Mouse (Mus musculus) kidney, postnatal 0 days (tissue): Measurements from ENCODE around the gene Phf7. TPM values are rescaled to one million over a fixed set of nuclear protein-coding genes. Genes with fewer than 3 reads are reported as not detected.

Experiments used
- ATAC-seq: fragments of 200-750 bp; cut with Nextera tagmentation; replicated peaks from 2 replicates; pipeline ENCODE4 v1.8.0; 2017; ENCODE audit warnings: low read depth, moderate number of reproducible peaks, moderate TSS enrichment, moderate library complexity; ENCODE audit not compliant: low FRiP score
- DNase-seq: peaks from one replicate; pipeline ENCODE4 v3.0.0-alpha.2; 2016; ENCODE audit warnings: low spot score
- H3K27ac ChIP-seq: fragments of 300-500 bp; sonication (generic); 2 replicates; pipeline ENCODE4 v1.5.1; 2014; ENCODE audit warnings: mild to moderate bottlenecking
- H3K27me3 ChIP-seq: fragments of 300-500 bp; sonication (generic); 2 replicates; pipeline ENCODE4 v1.6.1; 2014; ENCODE audit warnings: low read length, mixed read lengths; ENCODE audit not compliant: insufficient read depth
- H3K36me3 ChIP-seq: fragments of 300-500 bp; sonication (generic); 2 replicates; pipeline ENCODE4 v1.6.1; 2014; ENCODE audit warnings: low read length, mixed read lengths; ENCODE audit not compliant: insufficient read depth
- H3K4me1 ChIP-seq: fragments of 300-500 bp; sonication (generic); replicated peaks from 2 replicates; pipeline ENCODE4 v1.6.1; 2014; ENCODE audit warnings: antibody characterized with exemption, low read length, mixed read lengths; ENCODE audit not compliant: insufficient read depth
- H3K4me2 ChIP-seq: fragments of 300-500 bp; sonication (generic); 2 replicates; pipeline ENCODE4 v1.6.1; 2014; ENCODE audit warnings: mild to moderate bottlenecking, low read length, moderate library complexity, mixed read lengths
- H3K4me3 ChIP-seq: fragments of 300-500 bp; sonication (generic); replicated peaks from 2 replicates; pipeline ENCODE4 v1.5.1; 2014; ENCODE audit warnings: low read depth, low read length
- H3K9ac ChIP-seq: fragments of 300-500 bp; sonication (generic); 2 replicates; pipeline ENCODE4 v1.6.1; 2014; ENCODE audit warnings: low read depth, low read length
- H3K9me3 ChIP-seq: fragments of 300-500 bp; sonication (generic); replicated peaks from 2 replicates; pipeline ENCODE4 v1.6.1; 2016; ENCODE audit warnings: low read length, inconsistent platforms, mixed read lengths
- CTCF ChIP-seq: IDR thresholded peaks from 2 replicates; pipeline ENCODE4 v1.5.1; 2016; ENCODE audit warnings: antibody characterized with exemption, low read depth, mild to moderate bottlenecking, moderate library complexity
- WGBS: fragments of 180-500 bp; shearing (Covaris S2); extraction: QIAGEN DNeasy Blood & Tissue Kit; methylation state at CpG from one replicate; pipeline ENCODE4 v1.1.7; 2014; 5-methylcytosine and 5-hydroxymethylcytosine counted together
- polyA plus RNA-seq: library from polyadenylated mRNA; unstranded; fragments of >200 nt; fragmentation: Nextera tagmentation; extraction: Ambion mirVana; gene quantifications from 2 replicates; pipeline ENCODE4 v1.2.1, GENCODE M21; 2015

The Phf7 gene
- polyA plus RNA-seq, 1 experiment from 2014 or later, result 18.1 TPM

DNA sequence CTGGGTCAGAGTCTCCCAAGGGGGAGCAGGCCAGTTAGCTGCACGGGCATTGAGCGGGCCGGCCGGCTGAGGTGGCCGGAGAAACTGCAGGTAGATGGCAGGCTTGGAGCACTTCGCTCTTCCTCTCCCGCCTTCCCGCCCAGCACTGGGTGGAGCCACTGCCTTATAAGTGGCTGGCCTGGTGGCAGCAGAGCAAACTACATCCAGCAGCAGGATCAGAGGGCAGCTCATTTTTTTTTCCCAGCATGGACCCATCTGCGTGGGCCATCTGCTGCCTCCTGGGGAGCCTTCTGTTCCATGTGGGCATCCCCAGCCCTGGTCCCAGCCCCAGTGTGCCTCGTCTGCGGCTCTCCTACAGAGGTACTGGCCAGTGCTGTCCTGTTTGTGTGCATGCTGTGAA lies 33.5 kb downstream of the Phf7 start, which contains the start of gene Sema3g:
TSS of gene Sema3g (plus strand) at position 195 of the 400 bp plus-strand sequence.
- H3K4me1 ChIP-seq, result no peaks in the 10 kb centered on the region
- peak within 1 kb of the TSS; percentile 46 for H3K4me2 ChIP-seq
- 0 out of 2 replicates have a peak within 1 kb of the TSS, but pooled peaks have one; percentile 1 for H3K9ac ChIP-seq
- WGBS, result 7% methylated on average over 11 of the region's 11 CpGs
- ATAC-seq, result peak; percentile 83
- peak; percentile 88 for TF ChIP-seq CTCF
- H3K27me3 ChIP-seq, result no peaks in the 10 kb centered on the region
- no peaks in the 10 kb centered on the region for H3K9me3 ChIP-seq
- peak; percentile 91 for DNase-seq
- no peaks in the 10 kb centered on the region for H3K36me3 ChIP-seq
- 0 out of 2 replicates have a peak within 1 kb of the TSS, but pooled peaks have one; percentile 1 for H3K4me3 ChIP-seq
- no peak within 1 kb of the TSS for H3K27ac ChIP-seq

DNA sequence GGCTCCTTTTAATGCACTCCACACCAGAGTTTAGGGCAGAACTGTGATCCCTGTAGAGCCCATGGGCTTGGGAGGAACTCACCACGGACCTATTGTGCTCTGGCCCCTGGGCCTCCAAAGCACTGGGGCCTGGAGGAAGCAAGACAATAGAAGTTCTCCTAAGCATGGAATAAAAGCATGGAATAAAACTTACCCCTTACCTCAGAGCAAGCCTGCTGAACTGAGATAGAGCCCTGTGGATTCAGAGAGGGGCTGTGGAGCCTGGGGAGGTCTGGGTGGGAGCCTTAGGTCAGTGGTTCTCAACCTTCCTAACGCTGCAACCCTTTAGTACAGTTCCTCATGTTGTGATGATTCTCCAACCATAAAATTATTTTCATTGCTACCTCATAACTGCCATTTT lies 34.3 kb downstream of the Phf7 start, which contains the start of gene Nisch:
TSS of gene Nisch (minus strand) at position 101 of the 400 bp plus-strand sequence.
- 0 out of 2 replicates have a peak within 1 kb of the TSS, but pooled peaks have one; percentile 19 for H3K27ac ChIP-seq
- H3K27me3 ChIP-seq, result no peaks in the 10 kb centered on the region
- DNase-seq, result no peak
- no peaks in the 10 kb centered on the region for H3K4me1 ChIP-seq
- no peaks in the 10 kb centered on the region for H3K9me3 ChIP-seq
- H3K36me3 ChIP-seq, result no peaks in the 10 kb centered on the region
- no peak for TF ChIP-seq CTCF
- H3K4me3 ChIP-seq, result 0 out of 2 replicates have a peak within 1 kb of the TSS, but pooled peaks have one; percentile 1
- H3K9ac ChIP-seq, result no peak within 1 kb of the TSS
- no peak for ATAC-seq
- H3K4me2 ChIP-seq, result peak within 1 kb of the TSS; percentile 46
- 67% methylated on average over 2 of the region's 2 CpGs for WGBS

DNA sequence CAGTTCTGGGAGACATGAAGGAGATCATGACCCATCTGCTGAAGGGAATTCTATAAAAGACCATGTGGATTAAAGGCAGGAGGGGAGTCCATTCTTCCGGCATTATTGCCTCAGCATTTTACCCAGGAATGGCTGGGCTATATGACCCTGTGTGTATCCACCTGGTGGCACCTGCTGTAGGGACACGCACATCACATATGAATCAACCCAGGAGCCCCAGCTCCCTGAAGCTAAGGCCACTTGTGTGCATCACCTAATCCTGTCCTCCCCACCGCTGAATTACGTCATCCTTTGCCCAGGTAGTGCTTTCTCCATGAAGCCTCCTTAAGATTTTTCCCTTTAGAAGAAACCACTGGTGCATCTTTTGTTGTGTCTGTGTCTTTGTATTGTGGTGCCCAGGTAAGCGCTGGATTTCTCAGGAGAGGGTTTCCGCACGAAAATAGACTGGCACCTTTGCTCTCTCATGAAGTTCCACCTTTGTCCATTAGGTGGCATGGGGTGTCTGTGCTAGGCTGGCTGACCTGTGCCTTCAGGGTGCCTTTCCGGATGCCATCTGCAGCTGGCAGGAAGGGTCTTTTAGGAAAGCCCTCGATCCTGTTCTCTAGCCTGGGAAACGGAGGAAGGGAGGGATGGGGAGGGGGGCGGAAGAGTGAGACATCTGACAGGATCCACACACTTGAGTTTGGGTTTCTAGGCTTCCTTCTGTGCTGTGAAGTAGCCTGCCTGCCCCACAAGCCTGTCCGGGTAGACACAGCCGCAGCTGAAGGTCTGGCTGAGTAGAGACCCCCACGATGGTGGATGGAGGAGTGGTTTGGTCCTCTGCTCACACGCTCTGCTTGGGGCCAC lies 35.7 kb downstream of the Phf7 start:
- Histone ChIP-seq H3K27ac (no peak overlapping the region), H3K4me3 (no peak overlapping the region), H3K9me3 (no peaks in the 10 kb centered on the region), H3K36me3 (no peaks in the 10 kb centered on the region), H3K27me3 (no peaks in the 10 kb centered on the region), H3K4me1 (no peaks in the 10 kb centered on the region), H3K4me2 (no peak overlapping the region), H3K9ac (no peak overlapping the region)
- ATAC-seq (0 out of 2 replicates have a peak, but pooled peaks have one; percentile 44), DNase-seq (peak; percentile 84)
- WGBS, result 32% methylated on average over 15 of the region's 15 CpGs
- TF ChIP-seq CTCF, result peak; percentile 93

DNA sequence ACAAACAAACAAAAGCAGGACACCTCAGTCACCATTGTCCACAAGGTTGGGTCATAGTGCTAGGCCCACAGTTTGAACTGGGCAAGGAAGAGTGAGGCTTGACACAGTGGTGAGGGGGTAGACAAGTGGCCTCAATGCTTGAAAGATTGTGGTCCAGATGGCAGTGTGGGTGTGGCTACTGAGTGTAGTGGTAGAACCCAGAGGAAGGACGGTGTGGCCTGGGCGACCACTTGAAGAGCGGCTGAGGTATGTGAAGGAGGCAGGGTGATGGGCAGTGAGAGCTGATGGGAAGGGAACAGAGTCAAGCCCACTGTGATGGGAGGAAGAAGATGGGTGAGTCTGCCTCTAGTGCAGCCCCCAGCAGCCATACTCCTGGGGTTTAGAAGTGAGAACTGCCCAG lies 36.4 kb downstream of the Phf7 start:
- 83% methylated on average over 3 of the region's 3 CpGs for WGBS
- Histone ChIP-seq H3K9me3 (no peaks in the 10 kb centered on the region), H3K27ac (no peak overlapping the region), H3K27me3 (no peaks in the 10 kb centered on the region), H3K4me2 (no peak overlapping the region), H3K36me3 (no peaks in the 10 kb centered on the region), H3K4me1 (no peaks in the 10 kb centered on the region), H3K9ac (no peak overlapping the region), H3K4me3 (no peak overlapping the region)
- no peak for ATAC-seq
- no peak for DNase-seq
- no peak for TF ChIP-seq CTCF

DNA sequence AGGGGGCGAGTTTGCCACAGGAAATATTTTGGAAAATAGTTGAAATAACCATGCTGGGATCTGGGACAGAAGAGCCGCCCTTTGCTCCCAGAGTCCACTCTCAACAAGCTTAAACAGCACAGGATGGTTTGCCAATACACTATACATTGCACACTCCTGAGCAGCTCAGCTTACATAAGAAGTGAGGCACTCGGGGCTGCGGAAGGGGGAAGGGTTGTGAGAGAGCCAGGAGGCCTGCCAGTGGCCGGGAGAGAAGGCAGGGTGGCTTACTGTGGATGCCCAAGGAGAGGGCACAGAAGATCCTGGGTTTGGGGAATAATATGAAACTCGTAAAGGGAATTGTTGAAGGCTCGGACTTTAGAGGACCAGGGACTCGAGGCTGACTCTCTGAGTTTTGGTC lies 37.2 kb downstream of the Phf7 start:
- H3K4me2 ChIP-seq, result no peak overlapping the region
- no peak overlapping the region for H3K9ac ChIP-seq
- no peak for TF ChIP-seq CTCF
- no peak for DNase-seq
- no peaks in the 10 kb centered on the region for H3K4me1 ChIP-seq
- H3K9me3 ChIP-seq, result no peaks in the 10 kb centered on the region
- ATAC-seq, result no peak
- 74% methylated on average over 8 of the region's 8 CpGs for WGBS
- H3K27me3 ChIP-seq, result no peaks in the 10 kb centered on the region
- H3K36me3 ChIP-seq, result no peaks in the 10 kb centered on the region
- H3K4me3 ChIP-seq, result no peak overlapping the region
- H3K27ac ChIP-seq, result no peak overlapping the region

DNA sequence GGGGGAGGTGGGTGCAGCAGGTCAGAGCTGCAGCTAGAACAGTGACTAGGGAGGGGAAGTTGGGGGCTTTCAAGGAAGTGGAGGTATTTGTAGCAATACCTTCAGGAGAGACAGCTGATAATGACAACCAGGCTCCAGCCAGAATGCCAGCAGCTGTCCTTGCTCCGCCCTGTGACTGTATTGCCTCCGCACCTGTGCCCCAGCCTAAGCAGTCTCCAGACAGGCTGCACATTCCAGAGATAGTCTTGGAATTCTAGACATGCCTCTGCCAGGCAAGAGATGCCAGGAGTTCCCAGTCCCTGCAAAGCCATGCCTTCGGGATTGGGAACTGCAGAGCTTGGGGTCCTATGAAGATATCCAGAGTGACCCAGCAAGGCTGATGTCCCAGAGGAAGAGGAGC lies 38.6 kb downstream of the Phf7 start:
- Histone ChIP-seq H3K4me1 (no peaks in the 10 kb centered on the region), H3K27me3 (no peaks in the 10 kb centered on the region), H3K4me3 (no peak overlapping the region), H3K9ac (0 out of 2 replicates have a peak overlapping the region, but pooled peaks have one; percentile 18), H3K36me3 (no peaks in the 10 kb centered on the region), H3K9me3 (no peaks in the 10 kb centered on the region), H3K4me2 (no peak overlapping the region), H3K27ac (no peak overlapping the region)
- DNase-seq, result no peak
- WGBS, result 77% methylated on average over 3 of the region's 3 CpGs
- no peak for TF ChIP-seq CTCF
- no peak for ATAC-seq
